8 mouse cellular contexts compared by ENCODE assay signal in genomic region chr17:43076801-43077493, GRCm38 (mm10).
DNase-seq lines count a peak whose midpoint lies in the region; ATAC-seq lines count a peak whose summit lies in the region.

No protein-coding gene starts in this region.

- H3K4me1 ChIP-seq in forebrain, embryonic 12.5 days, result peaks cover 9% of the 10 kb centered on the region
- peaks cover 3% of the 10 kb centered on the region in 2 experiments; a peak in 2 of 4 replicates for H3K4me1 ChIP-seq in heart, embryonic 14.5 days (ENCODE audit: control insufficient read depth in 2 of 2, insufficient read depth in 2 of 2, low read length in 2 of 2)
- peaks cover 23% of the 10 kb centered on the region for H3K4me1 ChIP-seq in liver, embryonic 11.5 days (replicated peaks; ENCODE audit: control insufficient read depth, insufficient read depth, low read length)

- no peak overlapping the region for H3K9ac ChIP-seq in forebrain, embryonic 12.5 days
- H3K9ac ChIP-seq in heart, embryonic 14.5 days (ENCODE audit: low read length), result peak overlapping the region; percentile 28; the same call in 1 of the 2 replicates
- H3K9ac ChIP-seq in liver, embryonic 11.5 days (ENCODE audit: low read depth, low read length), result peak overlapping the region; percentile 37

- DNase-seq in ovary, adult 18-20 months (ENCODE audit: low spot score), result peak; percentile 35
- DNase-seq in ovary, postnatal 10 days (ENCODE audit: low spot score), result no peak
- DNase-seq in kidney, postnatal 10 days, result peak; percentile 90
- peak; percentile 77 for DNase-seq in liver, embryonic 11.5 days (ENCODE audit: low spot score)
- DNase-seq in neural tube, embryonic 10.5 days (ENCODE audit: extremely low spot score, low spot score), result peak; percentile 81
- DNase-seq in testis, postnatal 10 days (ENCODE audit: low spot score), result peak; percentile 78

- H3K27me3 ChIP-seq in forebrain, embryonic 12.5 days, result no peaks in the 10 kb centered on the region
- no peaks in the 10 kb centered on the region for H3K27me3 ChIP-seq in heart, embryonic 14.5 days (ENCODE audit: control insufficient read depth, insufficient read depth, low read length)
- no peaks in the 10 kb centered on the region for H3K27me3 ChIP-seq in liver, embryonic 11.5 days (replicated peaks; ENCODE audit: control insufficient read depth, insufficient read depth, low read length)

- WGBS in forebrain, embryonic 12.5 days, result 29% methylated on average over 18 of the region's 18 CpGs
- 23% methylated on average over 18 of the region's 18 CpGs for WGBS in heart, embryonic 14.5 days
- WGBS in liver, embryonic 11.5 days, result 37% methylated on average over 18 of the region's 18 CpGs

- peak overlapping the region; percentile 19; the same call in 1 of the 2 replicates for H3K4me2 ChIP-seq in forebrain, embryonic 12.5 days
- peak overlapping the region; percentile 59 for H3K4me2 ChIP-seq in heart, embryonic 14.5 days (ENCODE audit: low read length)
- H3K4me2 ChIP-seq in liver, embryonic 11.5 days, result peak overlapping the region; percentile 50

- H3K36me3 ChIP-seq in forebrain, embryonic 12.5 days (replicated peaks), result no peaks in the 10 kb centered on the region
- no peaks in the 10 kb centered on the region for H3K36me3 ChIP-seq in heart, embryonic 14.5 days (ENCODE audit: control insufficient read depth, insufficient read depth, low read length)
- no peaks in the 10 kb centered on the region for H3K36me3 ChIP-seq in liver, embryonic 11.5 days (ENCODE audit: control insufficient read depth, insufficient read depth, low read length)

- no peak overlapping the region for H3K4me3 ChIP-seq in forebrain, embryonic 12.5 days (replicated peaks)
- H3K4me3 ChIP-seq in heart, embryonic 14.5 days (ENCODE audit: control insufficient read depth in 1 of 2, insufficient read depth in 1 of 2, low read depth in 1 of 2, low read length in 2 of 2), result peak overlapping the region in 1 of 2 experiments; percentile 18; a peak in 2 of 4 replicates
- H3K4me3 ChIP-seq in liver, embryonic 11.5 days (ENCODE audit: low read depth, low read length), result no peak overlapping the region

- H3K9me3 ChIP-seq in forebrain, embryonic 12.5 days, result no peaks in the 10 kb centered on the region
- H3K9me3 ChIP-seq in heart, embryonic 14.5 days (ENCODE audit: control insufficient read depth, low read length), result no peaks in the 10 kb centered on the region
- H3K9me3 ChIP-seq in liver, embryonic 11.5 days (ENCODE audit: control insufficient read depth, low read length), result no peaks in the 10 kb centered on the region

- H3K27ac ChIP-seq in forebrain, embryonic 12.5 days, result 0 out of 2 replicates have a peak overlapping the region, but pooled peaks have one; percentile 56
- peak overlapping the region; percentile 17 to 37; a peak in 2 of 4 replicates for H3K27ac ChIP-seq in heart, embryonic 14.5 days (replicated peaks in 1 of 2; ENCODE audit: control insufficient read depth in 1 of 2, insufficient read depth in 1 of 2, low read depth in 2 of 2, low read length in 2 of 2)
- H3K27ac ChIP-seq in liver, embryonic 11.5 days (ENCODE audit: low read depth, low read length), result peak overlapping the region; percentile 43

- ATAC-seq in forebrain, embryonic 12.5 days (ENCODE audit: low FRiP score), result peak; percentile 94
- ATAC-seq in heart, embryonic 14.5 days (ENCODE audit: insufficient number of reproducible peaks, insufficient read depth, low FRiP score, low read depth), result peak; percentile 89
- peak; percentile 86 for ATAC-seq in liver, embryonic 11.5 days (replicated peaks; ENCODE audit: low FRiP score)
